Mouse (Mus musculus) stomach, postnatal 0 days (tissue): ENCODE results near the gene Ankrd13b.

Experiments used
- CTCF ChIP-seq: IDR thresholded peaks from 2 replicates; pipeline ENCODE4 v1.5.1; 2016; ENCODE audit warnings: antibody characterized with exemption, low read depth, mild to moderate bottlenecking, moderate library complexity
- EP300 ChIP-seq: optimal IDR thresholded peaks from 2 replicates; pipeline ENCODE3; 2016; ENCODE audit warnings: antibody characterized with exemption

DNA sequence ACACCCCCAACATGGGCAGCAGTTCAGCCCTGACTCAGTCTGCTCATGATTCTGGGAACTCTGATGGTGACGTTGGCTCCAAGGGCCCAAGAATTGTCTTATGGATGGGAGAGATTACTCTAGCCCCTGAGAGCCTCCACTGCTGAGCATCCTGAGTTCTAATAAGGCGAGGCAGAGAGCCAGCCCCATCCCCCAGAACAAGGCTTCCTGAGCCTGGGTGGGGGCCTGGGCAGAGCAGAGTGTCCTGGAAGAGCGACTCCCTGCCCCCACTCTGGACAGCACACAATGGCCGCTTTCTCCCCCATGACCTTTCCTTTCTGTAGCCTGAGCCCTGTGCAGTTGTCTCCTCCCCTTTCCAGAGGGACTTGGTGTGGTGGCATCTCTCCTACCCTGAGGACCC lies 8.4 kb upstream of the Ankrd13b start:
- TF ChIP-seq CTCF: no peak
- TF ChIP-seq EP300: no peak
